Mouse (Mus musculus) forelimb bud, embryonic 11.5 days (tissue): ENCODE measurements around the gene Gm21905.

Experiments
- DNase-seq: peaks from one replicate; pipeline ENCODE4 v3.0.0-alpha.2; 2012; ENCODE audit warnings: low read depth, low spot score

The Gm21905 gene

GRCm38 (mm10) chr5:67946321-67946720 lies at the start of gene Gm21905:
TSS of gene Gm21905 (minus strand) at chr5:67946421.
- DNase-seq = no peak

GRCm38 (mm10) chr5:67990426-67990825 lies 44.2 kb upstream of the Gm21905 start:
- no peak for DNase-seq

DNA sequence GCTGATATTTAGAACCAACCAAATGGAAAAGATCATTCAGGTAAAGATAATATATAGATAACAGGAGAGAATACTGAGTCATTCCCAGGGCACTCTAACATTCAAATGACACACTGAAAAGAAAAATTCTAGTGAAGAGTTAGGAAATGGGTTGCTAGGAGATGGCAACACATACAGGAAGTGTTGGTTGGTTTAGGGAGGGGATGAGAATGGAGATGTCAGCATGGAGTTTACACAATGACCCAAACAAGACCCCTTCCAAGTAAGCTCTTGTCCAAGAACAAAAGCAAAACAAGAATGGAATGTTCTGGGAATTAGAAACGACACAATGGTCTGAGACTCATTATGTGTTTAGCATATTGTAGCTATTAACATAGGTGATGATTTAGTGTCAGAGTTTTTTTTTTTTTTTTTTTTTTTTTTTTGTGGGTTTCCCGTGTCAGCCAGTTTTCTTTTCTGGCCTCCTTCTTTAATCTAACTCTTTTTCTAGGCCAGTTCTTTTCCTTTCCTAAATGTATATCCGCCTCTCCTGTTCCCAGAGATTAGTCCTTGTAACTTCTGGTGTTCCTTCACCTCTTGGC lies 35.8 kb upstream of the Gm21905 start:
- DNase-seq = no peak

GRCm38 (mm10) chr5:67969536-67969935 lies 23.3 kb upstream of the Gm21905 start:
- DNase-seq = no peak

GRCm38 (mm10) chr5:67961708-67962629 lies 15.7 kb upstream of the Gm21905 start:
- no peak for DNase-seq

- no peak for DNase-seq
Observed at GRCm38 (mm10) chr5:67955486-67955885, 9.3 kb upstream of the Gm21905 start.

GRCm38 (mm10) chr5:67954097-67954496 lies 7.9 kb upstream of the Gm21905 start:
- DNase-seq = no peak

- DNase-seq = no peak
Observed at GRCm38 (mm10) chr5:67948074-67948473, 1.9 kb upstream of the Gm21905 start.

- DNase-seq = no peak
Observed at GRCm38 (mm10) chr5:67947006-67947405, 785 bp upstream of the Gm21905 start.

DNA sequence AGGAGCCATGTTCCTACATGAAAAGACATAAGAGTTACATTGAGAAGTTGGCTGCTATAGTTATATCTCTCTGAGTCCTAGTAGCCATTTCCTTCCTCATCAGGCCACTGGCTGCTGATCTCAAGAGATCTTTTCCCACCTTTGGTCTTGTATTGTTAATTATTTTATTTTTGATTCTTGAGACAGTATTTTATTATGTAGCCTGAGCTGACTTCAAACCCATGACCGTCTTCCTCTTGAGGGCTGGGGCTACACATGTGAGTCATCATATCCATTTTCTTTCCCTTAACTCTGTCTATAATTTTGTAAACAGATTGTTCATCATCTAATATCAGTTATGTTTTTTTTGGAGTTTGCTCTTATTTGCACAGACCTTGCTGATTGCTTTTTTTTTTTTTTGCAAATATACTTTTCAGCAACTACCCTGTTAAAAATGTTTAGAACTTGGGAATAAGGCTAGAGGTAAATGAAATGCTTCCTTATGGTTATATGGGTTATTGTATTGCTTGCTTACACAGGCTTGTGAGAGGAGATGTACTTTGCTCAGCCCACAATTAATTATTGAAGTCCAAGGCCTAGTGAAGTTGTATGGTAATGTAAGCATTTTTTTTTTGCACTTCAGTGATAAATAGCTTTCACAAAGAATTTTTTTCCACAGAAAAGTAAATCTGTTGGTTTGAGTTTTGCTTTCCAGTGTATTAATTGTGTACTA lies 2.0 kb downstream of the Gm21905 start:
- DNase-seq = no peak

- no peak for DNase-seq
Observed at GRCm38 (mm10) chr5:67943199-67943598, 3.0 kb downstream of the Gm21905 start.

DNA sequence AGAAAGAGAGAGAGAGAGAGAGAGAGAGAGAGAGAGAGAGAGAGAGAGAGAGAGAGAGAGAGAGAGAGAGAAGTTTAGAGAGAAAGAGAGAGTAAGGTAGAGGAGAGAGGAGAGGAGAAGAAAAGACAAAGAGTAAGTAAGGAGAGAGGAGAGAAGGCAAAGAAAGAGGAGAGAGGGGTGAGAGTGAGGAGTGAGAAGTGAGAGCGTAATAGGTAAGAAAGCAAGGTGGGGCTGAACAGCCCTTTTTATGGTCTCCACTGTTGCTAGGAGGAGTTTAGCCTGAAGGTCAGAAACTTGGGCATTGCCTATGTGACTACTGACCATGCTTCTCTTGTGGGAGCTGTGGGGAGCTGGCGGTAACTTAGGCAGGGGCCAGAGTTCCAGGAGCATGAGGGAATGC lies 4.9 kb downstream of the Gm21905 start, which contains the start of gene Gm5108:
Gene Gm5108, plus strand, starts transcription at position 301 of the 400 bp plus-strand sequence.
- DNase-seq = no peak

DNA sequence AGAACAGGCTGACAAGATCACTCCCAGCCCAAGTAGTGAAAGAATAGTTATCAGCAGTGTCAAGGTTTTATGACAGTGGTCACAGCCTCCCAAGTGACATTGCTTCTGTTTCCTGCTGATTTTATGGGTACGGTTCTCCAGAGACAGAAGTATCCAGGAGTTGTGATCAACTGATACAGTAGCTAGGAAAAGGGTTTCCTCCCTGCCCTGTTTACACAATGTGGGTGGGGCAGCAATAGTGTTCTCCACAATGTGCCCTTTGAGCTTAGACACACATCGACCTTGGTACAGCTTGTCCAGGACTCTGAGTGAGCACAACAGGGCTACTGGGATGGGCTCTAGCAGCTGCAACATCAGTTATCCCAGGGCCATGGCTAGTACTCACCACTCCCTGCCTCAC lies 14.6 kb downstream of the Gm21905 start:
- no peak for DNase-seq

GRCm38 (mm10) chr5:67930584-67930983 lies 15.6 kb downstream of the Gm21905 start:
- no peak for DNase-seq

GRCm38 (mm10) chr5:67904555-67904954 lies 41.7 kb downstream of the Gm21905 start:
- no peak for DNase-seq

DNA sequence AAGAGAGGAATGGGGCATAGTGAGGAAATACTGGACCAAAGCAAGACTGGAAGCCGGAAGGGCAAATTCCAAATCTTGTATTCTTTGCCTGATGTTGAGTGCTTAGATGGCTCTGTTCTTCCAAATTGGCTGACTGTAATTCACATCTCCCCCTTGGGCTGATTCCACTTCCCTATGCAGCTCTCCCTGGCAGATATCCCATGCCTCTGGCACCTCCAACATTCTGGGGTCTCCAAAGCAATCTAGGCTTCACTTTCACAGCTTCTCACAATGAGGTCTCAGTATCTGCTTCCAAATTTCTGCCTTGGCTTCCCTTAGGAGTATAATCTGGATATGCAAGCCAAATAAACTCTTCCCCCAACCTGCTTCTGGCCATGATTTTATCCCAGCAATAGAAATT lies 47.3 kb downstream of the Gm21905 start:
- no peak for DNase-seq

GRCm38 (mm10) chr5:67884422-67885210 lies 61.6 kb downstream of the Gm21905 start:
- no peak for DNase-seq

- DNase-seq = no peak
Observed at GRCm38 (mm10) chr5:67883564-67884171, 62.6 kb downstream of the Gm21905 start.
